Mouse (Mus musculus) liver, embryonic 18 days (tissue): Measurements from ENCODE around the gene Pick1. TPM values are rescaled to one million over a fixed set of nuclear protein-coding genes. Genes with fewer than 3 reads are reported as not detected.

ENCODE experiments used
- polyA plus RNA-seq: library from polyadenylated mRNA; depleted of rRNA; stranded (reverse); fragments of >200 nt; gene quantifications from 2 replicates; pipeline ENCODE4 v1.2.3, GENCODE M21; 2012; rRNA removed

Pick1 gene
- polyA plus RNA-seq = 22.5 and 27.9 TPM in 2 replicates

GRCm38 (mm10) chr15:79229058-79229821 lies at the start of gene Pick1, which contains the start of gene Gm49486:
TSS of gene Pick1 (plus strand) at chr15:79229173.
TSS of gene Gm49486 (plus strand) at chr15:79229391.

GRCm38 (mm10) chr15:79254661-79255060 lies 25.7 kb downstream of the Pick1 start, which contains the start of gene Slc16a8:
TSS of gene Slc16a8 (minus strand) at chr15:79254761.

GRCm38 (mm10) chr15:79285399-79285798 lies 56.4 kb downstream of the Pick1 start, which contains the start of gene Baiap2l2:
TSS of gene Baiap2l2 (minus strand) at chr15:79285537.

Other genes with a start within 250 kb of the Pick1 start
- 93.6 and 124 TPM in 2 replicates for gene H1f0, start 200.7 kb upstream of the Pick1 start, polyA plus RNA-seq
- gene Galr3, start 187.3 kb upstream of the Pick1 start, polyA plus RNA-seq = 0.15 and 0.18 TPM in 2 replicates
- gene Ankrd54, start 166.3 kb upstream of the Pick1 start, polyA plus RNA-seq = 22.1 TPM in 2 replicates
- 72.6 and 76.3 TPM in 2 replicates for gene Eif3l, start 154.0 kb upstream of the Pick1 start, polyA plus RNA-seq
- 2.0 and 2.6 TPM in 2 replicates for gene Micall1, start 120.3 kb upstream of the Pick1 start, polyA plus RNA-seq
- gene Polr2f, start 88.2 kb upstream of the Pick1 start, polyA plus RNA-seq = 67.7 and 70.2 TPM in 2 replicates
- 0.63 and 0.97 TPM in 2 replicates for gene 1700088E04Rik, start 87.9 kb upstream of the Pick1 start, polyA plus RNA-seq
- gene Sox10, start 63.9 kb upstream of the Pick1 start, polyA plus RNA-seq = 0.74 and 1.3 TPM in 2 replicates
- 0.17 and 0.19 TPM in 2 replicates for gene Gm49486, start 218 bp downstream of the Pick1 start, polyA plus RNA-seq
- gene Slc16a8, start 25.6 kb downstream of the Pick1 start, polyA plus RNA-seq = 0.01 and 0.02 TPM in 2 replicates
- gene Baiap2l2, start 56.4 kb downstream of the Pick1 start, polyA plus RNA-seq = 4.3 and 4.9 TPM in 2 replicates
- gene Pla2g6, start 99.2 kb downstream of the Pick1 start, polyA plus RNA-seq = 22.0 and 25.6 TPM in 2 replicates
- gene Maff, start 117.4 kb downstream of the Pick1 start, polyA plus RNA-seq = 15.1 and 22.6 TPM in 2 replicates
- gene Tmem184b, start 174.4 kb downstream of the Pick1 start, polyA plus RNA-seq = 10.3 and 11.8 TPM in 2 replicates
- gene Csnk1e, start 226.4 kb downstream of the Pick1 start, polyA plus RNA-seq = 12.5 and 15.1 TPM in 2 replicates